20 mouse cellular contexts compared by ENCODE assay signal in genomic region chr16:38105453-38105852, GRCm38 (mm10). TPM values are rescaled to one million over a fixed set of nuclear protein-coding genes. Genes with fewer than 3 reads are reported as not detected.
DNase-seq lines count a peak whose midpoint lies in the region; ATAC-seq and TF ChIP-seq lines count a peak whose summit lies in the region.
"Had no signal": no experiment of that assay in that cellular context is flagged by ENCODE, and none has a peak within 500 bp of the region (broad histone marks: within the 10 kb centered on the region; RNA-seq: fewer than 3 reads in every experiment).

No protein-coding gene starts in this region.

- H3K79me2 ChIP-seq in macrophage (ENCODE audit: inconsistent target) = peaks cover 100% of the 10 kb centered on the region

- DNase-seq in gastrocnemius, adult 2 months = no peak
- DNase-seq in gastrocnemius, postnatal 25 days = no peak
- DNase-seq in MEL-GATA-1-ER (ENCODE audit: extremely low read depth, low read depth) = peak; percentile 65
- no peak for DNase-seq in cerebellum, postnatal 14 days
- DNase-seq: adrenal gland, adult 2 months; adrenal gland, postnatal 36 days; cerebellum, adult 11 months; cerebellum, adult 8-10 months; cerebellum, postnatal 25 days; heart, adult 2 months had no signal

- WGBS in macrophage (ENCODE audit: missing documents) = 33% methylated on average over 2 of the region's 2 CpGs
- WGBS in forebrain, embryonic 12.5 days = 88% methylated on average over 2 of the region's 2 CpGs

- H3K4me2 ChIP-seq in forebrain, embryonic 12.5 days = no peak overlapping the region
- H3K4me2 ChIP-seq: embryonic facial prominence, embryonic 13.5 days; heart, embryonic 11.5 days; heart, embryonic 15.5 days; hindbrain, embryonic 12.5 days had no signal

- intact Hi-C loops in gastrocnemius, adult 2 months (cut with DNase I) = no loop called here

- H3K9me3 ChIP-seq in forebrain, embryonic 12.5 days = no peaks in the 10 kb centered on the region
- H3K9me3 ChIP-seq: embryonic facial prominence, embryonic 13.5 days; heart, embryonic 15.5 days; hindbrain, embryonic 12.5 days had no signal

- H3K4me1 ChIP-seq in forebrain, embryonic 12.5 days = peaks cover 7% of the 10 kb centered on the region
- H3K4me1 ChIP-seq: hindbrain, embryonic 12.5 days had no signal

- H3K36me3 ChIP-seq in macrophage (ENCODE audit: inconsistent target) = no peaks in the 10 kb centered on the region
- peaks cover 15% of the 10 kb centered on the region for H3K36me3 ChIP-seq in forebrain, embryonic 12.5 days (replicated peaks)
- H3K36me3 ChIP-seq: hindbrain, embryonic 12.5 days had no signal

- H3K27me3 ChIP-seq in forebrain, embryonic 12.5 days = no peaks in the 10 kb centered on the region
- H3K27me3 ChIP-seq: embryonic facial prominence, embryonic 13.5 days; heart, embryonic 15.5 days; hindbrain, embryonic 12.5 days had no signal

- H3K9ac ChIP-seq in forebrain, embryonic 12.5 days = no peak overlapping the region
- H3K9ac ChIP-seq: embryonic facial prominence, embryonic 13.5 days; heart, embryonic 15.5 days; hindbrain, embryonic 12.5 days had no signal

- H3K27ac ChIP-seq in gastrocnemius, adult 2 months = peak overlapping the region; percentile 86
- H3K27ac ChIP-seq in macrophage = peak overlapping the region; percentile 21; the same call in 1 of the 2 replicates
- H3K27ac ChIP-seq in forebrain, embryonic 12.5 days = no peak overlapping the region
- H3K27ac ChIP-seq: embryonic facial prominence, embryonic 13.5 days; hindbrain, embryonic 12.5 days had no signal

- no peak overlapping the region for H3K4me3 ChIP-seq in gastrocnemius, adult 2 months
- H3K4me3 ChIP-seq in macrophage (ENCODE audit: inconsistent target) = no peak overlapping the region
- no peak overlapping the region for H3K4me3 ChIP-seq in forebrain, embryonic 12.5 days (replicated peaks)
- H3K4me3 ChIP-seq: embryonic facial prominence, embryonic 13.5 days; heart, adult 2 months; heart, embryonic 15.5 days; hindbrain, embryonic 12.5 days had no signal

- no peak for TF ChIP-seq CTCF in gastrocnemius, adult 2 months (IDR thresholded peaks at IDR 0.05)

- ATAC-seq in megakaryocyte-erythroid progenitor cell, adult 5-6 weeks (replicated peaks; ENCODE audit: low FRiP score, low TSS enrichment, poor library complexity, severe bottlenecking) = no peak
- no peak for ATAC-seq in forebrain, embryonic 12.5 days (ENCODE audit: low FRiP score)
- ATAC-seq: forebrain, embryonic 14.5 days; inflammation-experienced regulatory T-cells, adult 6 months; intestine, postnatal 0 days had no signal

RNA-seq across cellular contexts. Expression of gene Gsk3b, which starts 16.7 kb away (rescaled TPM):
- 10 to 100 TPM; 60.7 to 67.3 TPM for total RNA-seq in gastrocnemius, adult 2 months (2021)
- 10 to 100 TPM; 49.5 to 51.7 TPM for total RNA-seq in gastrocnemius, postnatal 25 days (2021)
- 100 to 1,000 TPM in 23 of 26 experiments, 10 to 100 TPM in 3; 89.0 to 203 (median 163) TPM for total RNA-seq in macrophage (2018; cell fraction: chromatin; rRNA removed)
- 10 to 100 TPM; 60.3 to 87.0 (median 71.8) TPM for total RNA-seq in macrophage (2018; cell fraction: cytosol; rRNA removed)
- 100 to 1,000 TPM in 15 of 26 experiments, 10 to 100 TPM in 11; 77.4 to 155 (median 101) TPM for total RNA-seq in macrophage (2018; cell fraction: nucleus; rRNA removed)
- 31.4 to 45.3 TPM (median 38.2 TPM) in 3 replicates for polyA plus RNA-seq in macrophage (2018)
- total RNA-seq in megakaryocyte-erythroid progenitor cell, adult 5-6 weeks (2014; fragmentation: Nextera tagmentation) = 34.1 and 54.9 TPM in 2 replicates
- total RNA-seq in megakaryocyte-erythroid progenitor cell, adult 5-6 weeks (2017) = 31.8 and 44.1 TPM in 2 replicates
- polyA plus RNA-seq in forebrain, embryonic 12.5 days (2016; fragmentation: Nextera tagmentation; extraction: Ambion mirVana) = 116 and 129 TPM in 2 replicates
